Mouse (Mus musculus) gastrocnemius, adult 8-10 months (tissue): Measurements from ENCODE around the gene Cars2. TPM values are rescaled to one million over a fixed set of nuclear protein-coding genes. Genes with fewer than 3 reads are reported as not detected.
"Not testable (repeated sequence)": the region's sequence is repeated elsewhere in the genome, so short reads cannot be mapped to it uniquely, and the experiment has no call there.

Source experiments
- DNase-seq, 2 experiments: peaks; one replicate each; pipeline ENCODE4 v3.0.0; 2022; ENCODE audit warnings: low spot score in 2 of 2
- total RNA-seq, 4 experiments: library from RNA; stranded (reverse); gene quantifications; 2 replicates each; pipeline ENCODE4 v1.2.4; 2022

Gene Cars2
- total RNA-seq, 4 experiments from 2014 or later: 14.9 to 17.4 (median 17.0) TPM

DNA sequence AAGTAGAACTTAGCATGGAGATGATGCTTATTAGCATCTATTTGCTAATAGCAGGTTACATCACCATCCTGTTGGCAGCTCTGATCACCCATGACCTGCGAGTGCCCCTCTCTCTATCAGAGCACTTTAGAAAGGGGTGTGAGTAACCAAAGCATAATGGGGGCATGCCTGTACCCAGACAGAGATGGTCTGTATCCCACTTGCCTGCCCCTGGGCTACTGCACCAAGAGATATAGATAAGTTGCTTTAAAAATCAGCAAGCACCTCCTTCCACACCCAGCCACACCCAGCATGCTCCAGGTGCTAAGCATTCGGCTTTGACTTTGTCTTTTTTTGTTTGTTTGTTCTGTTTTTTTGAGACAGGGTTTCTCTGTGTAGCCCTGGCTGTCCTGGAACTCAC lies 74.7 kb downstream of the Cars2 start:
- no peak for DNase-seq

GRCm38 (mm10) chr8:11475397-11475796 lies 75.2 kb downstream of the Cars2 start:
- no peak for DNase-seq

DNA sequence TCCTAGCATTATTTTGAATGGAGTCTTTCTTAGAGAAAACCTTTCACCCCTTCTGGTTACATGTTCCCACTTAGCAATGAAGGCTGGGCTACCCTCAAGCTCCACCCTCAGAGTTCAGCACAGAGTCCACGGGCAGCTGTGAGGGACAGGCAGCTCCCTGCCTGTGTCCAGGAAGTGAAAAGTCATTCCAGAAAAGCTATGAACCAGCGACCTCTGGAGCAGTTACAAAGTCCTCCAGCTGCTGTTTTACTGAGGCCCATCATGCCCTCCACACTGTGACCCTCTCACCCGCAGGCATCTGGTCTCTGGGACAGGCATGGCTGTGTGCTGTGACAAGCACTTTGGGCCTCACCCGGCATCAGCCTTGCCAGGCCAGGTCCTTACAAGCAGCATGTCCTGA lies 77.5 kb downstream of the Cars2 start:
- no peak for DNase-seq

- no peak for DNase-seq
These were observed 79.3 kb downstream of the Cars2 start for GRCm38 (mm10) chr8:11471309-11471708.

DNA sequence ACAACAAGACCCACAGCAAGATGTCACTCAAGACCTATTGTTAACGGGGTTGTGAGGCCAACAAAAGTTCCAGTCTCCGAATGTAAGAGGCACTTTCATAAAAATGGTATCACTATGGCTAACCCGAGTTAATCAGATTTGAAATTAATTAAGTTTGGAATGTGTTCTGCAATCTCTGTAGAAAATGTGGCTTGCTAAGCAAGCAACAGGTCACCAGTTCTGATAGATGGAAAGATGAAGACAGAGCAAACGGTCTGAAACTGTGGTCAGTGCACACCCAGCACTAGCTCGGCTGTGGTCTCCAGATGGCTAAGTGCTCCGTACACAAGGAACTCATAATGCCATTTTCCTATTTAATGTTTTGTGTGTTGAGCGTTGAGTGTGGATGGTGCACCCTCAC lies 79.9 kb downstream of the Cars2 start:
- DNase-seq: no peak

- DNase-seq: no peak
These were observed 81.5 kb downstream of the Cars2 start for GRCm38 (mm10) chr8:11469095-11469494.

GRCm38 (mm10) chr8:11466528-11466927 lies 84.1 kb downstream of the Cars2 start:
- DNase-seq: not testable (repeated sequence)

GRCm38 (mm10) chr8:11465619-11466018 lies 85.0 kb downstream of the Cars2 start:
- no peak for DNase-seq

DNA sequence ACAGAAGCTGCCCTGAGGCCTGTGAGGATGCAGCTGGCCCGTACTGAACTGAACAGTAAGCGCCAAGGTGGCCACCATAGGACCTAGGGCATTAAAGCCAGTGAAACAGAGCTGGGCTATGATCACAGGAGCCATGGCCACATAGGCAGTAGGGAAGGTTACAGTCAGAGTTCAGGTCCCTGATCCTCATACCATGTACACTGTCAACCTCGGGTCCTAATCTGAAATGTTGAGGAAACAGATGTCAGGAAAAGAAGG lies 85.9 kb downstream of the Cars2 start:
- DNase-seq: no peak

Other genes starting within 250 kb of the Cars2 start
- 10 to 100 TPM; 17.8 to 38.4 (median 26.0) TPM for gene Col4a2, start 238.0 kb downstream of the Cars2 start, total RNA-seq
- gene Col4a1, start 238.0 kb downstream of the Cars2 start, total RNA-seq: 10 to 100 TPM; 27.4 to 61.7 (median 46.3) TPM
- gene Rab20, start 72.1 kb downstream of the Cars2 start, total RNA-seq: 1 to 10 TPM; 3.8 to 5.2 (median 4.3) TPM
- 10 to 100 TPM; 23.8 to 29.1 (median 26.4) TPM for gene Naxd, start 53.3 kb downstream of the Cars2 start, total RNA-seq
- 10 to 100 TPM; 10.9 to 13.4 (median 12.5) TPM for gene Ing1, start 4.8 kb upstream of the Cars2 start, total RNA-seq
- 10 to 100 TPM in 2 of 4 experiments, 1 to 10 TPM in 2; 9.1 to 13.0 (median 11.0) TPM for gene Ankrd10, start 85.0 kb upstream of the Cars2 start, total RNA-seq
- not detected for gene 1700016D06Rik, start 150.3 kb upstream of the Cars2 start, total RNA-seq
- 10 to 100 TPM; 26.8 to 33.1 (median 29.5) TPM for gene Arhgef7, start 176.9 kb upstream of the Cars2 start, total RNA-seq